Mouse (Mus musculus): Measurements from ENCODE around the gene Tmem45a2. TPM values are rescaled to one million over a fixed set of nuclear protein-coding genes. Genes with fewer than 3 reads are reported as not detected.
A peak's percentile ranks its signal among the peaks of the same experiment; 100 is the strongest.
"Not testable (repeated sequence)": the region's sequence is repeated elsewhere in the genome, so short reads cannot be mapped to it uniquely, and the experiment has no call there.

Tmem45a2 gene
- polyA plus RNA-seq, 1 experiment from 2014 or later: 0.42 TPM

- H3K27ac ChIP-seq: no peak overlapping the region
- H3K36me3 ChIP-seq: no peaks in the 10 kb centered on the region
- no peak overlapping the region for H3K4me2 ChIP-seq
- no peaks in the 10 kb centered on the region for H3K9me3 ChIP-seq
- ATAC-seq (ENCODE audit: insufficient number of reproducible peaks, insufficient read depth, low FRiP score, low TSS enrichment, low read depth): peak; percentile 69; the same call in 1 of the 2 replicates
- 70% methylated on average over 3 of the region's 3 CpGs for WGBS
- no peaks in the 10 kb centered on the region for H3K4me1 ChIP-seq
- no peak overlapping the region for H3K9ac ChIP-seq
- no peaks in the 10 kb centered on the region for H3K27me3 ChIP-seq
- no peak overlapping the region for H3K4me3 ChIP-seq
These were observed 9.1 kb downstream of the Tmem45a2 start for GRCm38 (mm10) chr16:57062045-57062444.

DNA sequence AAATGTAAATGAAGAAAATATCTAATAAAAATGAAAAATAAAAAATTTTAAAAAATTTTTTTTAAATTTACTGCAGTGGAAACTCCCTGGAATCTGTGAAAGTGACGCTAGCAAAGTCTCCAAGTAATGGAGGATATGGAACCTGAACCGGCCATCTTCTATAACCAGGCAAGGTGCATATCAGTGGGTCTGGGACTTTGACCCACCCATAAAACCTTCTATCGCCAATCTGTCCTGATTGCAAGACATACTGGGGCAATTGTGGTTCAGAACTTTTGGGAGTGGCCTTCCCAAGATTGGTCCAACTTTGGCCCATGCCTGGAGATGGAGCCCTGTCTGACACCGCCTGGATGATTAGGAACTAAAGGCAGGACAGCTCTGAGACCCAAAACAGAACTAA is 14.2 kb downstream of the Tmem45a2 start:
- Histone ChIP-seq H3K36me3 (no peaks in the 10 kb centered on the region), H3K4me2 (no peak overlapping the region), H3K9me3 (no peaks in the 10 kb centered on the region), H3K27me3 (no peaks in the 10 kb centered on the region), H3K27ac (no peak overlapping the region), H3K4me1 (no peaks in the 10 kb centered on the region), H3K4me3 (no peak overlapping the region), H3K9ac (no peak overlapping the region)
- no peak for ATAC-seq (ENCODE audit: insufficient number of reproducible peaks, insufficient read depth, low FRiP score, low TSS enrichment, low read depth)
- 88% methylated on average over 4 of the region's 4 CpGs for WGBS

- H3K27ac ChIP-seq: no peak overlapping the region
- no peak overlapping the region for H3K9ac ChIP-seq
- no peaks in the 10 kb centered on the region for H3K27me3 ChIP-seq
- no peaks in the 10 kb centered on the region for H3K9me3 ChIP-seq
- WGBS: 85% methylated on average over 3 of the region's 3 CpGs
- H3K4me1 ChIP-seq: no peaks in the 10 kb centered on the region
- no peak overlapping the region for H3K4me2 ChIP-seq
- no peak overlapping the region for H3K4me3 ChIP-seq
- ATAC-seq (ENCODE audit: insufficient number of reproducible peaks, insufficient read depth, low FRiP score, low TSS enrichment, low read depth): no peak
- H3K36me3 ChIP-seq: no peaks in the 10 kb centered on the region
These were observed 21.2 kb downstream of the Tmem45a2 start for GRCm38 (mm10) chr16:57049974-57050373.

DNA sequence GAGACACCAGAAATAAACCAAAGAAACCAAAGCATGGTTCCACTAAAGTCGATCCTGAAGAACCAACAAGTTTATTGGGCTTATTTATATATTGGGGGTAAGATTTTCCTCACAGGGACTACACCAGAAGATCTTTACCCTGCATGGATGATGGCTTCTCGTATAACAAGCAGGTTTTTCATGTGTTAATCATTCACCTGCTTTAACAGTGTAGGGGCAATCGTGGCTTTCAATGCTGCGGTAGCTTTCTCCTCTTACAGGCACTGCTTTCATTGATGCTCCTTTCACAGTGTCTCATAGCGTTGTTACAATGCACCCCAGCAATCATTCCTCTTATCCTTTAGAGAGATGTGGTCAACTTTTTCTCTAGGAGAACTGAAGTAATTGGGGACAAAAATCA is 32.6 kb downstream of the Tmem45a2 start:
- 67% methylated on average over 5 of the region's 5 CpGs for WGBS

DNA sequence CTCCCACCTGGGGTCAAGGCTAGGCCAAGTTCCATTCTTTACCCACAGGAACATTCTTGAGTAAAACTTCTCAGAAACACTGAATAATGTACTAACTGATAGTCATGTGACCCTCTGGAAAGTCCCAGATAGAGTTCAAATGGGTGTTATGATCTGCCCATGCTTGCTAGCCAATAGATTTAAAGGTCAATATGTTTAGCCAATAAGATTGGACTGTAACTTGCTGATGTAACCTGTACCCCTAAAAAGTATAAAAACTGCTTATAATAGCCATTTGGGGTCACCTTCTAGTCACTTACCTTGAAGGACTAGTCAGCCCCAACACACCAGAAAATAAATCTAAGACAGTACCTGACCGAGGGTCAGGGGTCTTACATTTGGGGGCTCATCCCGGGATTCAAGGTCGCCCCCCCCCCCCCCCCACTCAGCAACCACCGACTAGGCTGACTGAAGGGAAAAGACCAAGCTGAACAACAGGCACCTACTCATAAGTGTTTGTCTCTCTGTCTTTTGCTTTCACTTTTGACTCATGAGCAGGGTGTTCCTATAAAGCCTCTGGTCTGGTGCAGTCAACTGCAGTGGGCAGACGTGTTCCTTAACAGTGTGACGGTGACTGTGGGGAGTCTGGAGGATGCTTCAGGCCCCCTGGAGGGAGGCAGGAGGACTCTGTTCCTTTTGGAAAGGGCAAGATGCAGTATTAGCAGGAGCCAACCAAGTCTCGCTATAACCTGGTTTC is 40.9 kb downstream of the Tmem45a2 start:
- Histone ChIP-seq H3K27ac (no peak overlapping the region), H3K9me3 (no peaks in the 10 kb centered on the region), H3K4me2 (no peak overlapping the region), H3K4me3 (no peak overlapping the region), H3K9ac (no peak overlapping the region), H3K4me1 (no peaks in the 10 kb centered on the region), H3K36me3 (no peaks in the 10 kb centered on the region), H3K27me3 (no peaks in the 10 kb centered on the region)
- WGBS: 83% methylated on average over 7 of the region's 7 CpGs
- ATAC-seq (ENCODE audit: insufficient number of reproducible peaks, insufficient read depth, low FRiP score, low TSS enrichment, low read depth): no peak

More for the DNA sequence above, 32.6 kb downstream of the Tmem45a2 start:
- Histone ChIP-seq H3K27ac (no peak overlapping the region), H3K9me3 (no peaks in the 10 kb centered on the region), H3K27me3 (no peaks in the 10 kb centered on the region), H3K4me1 (no peaks in the 10 kb centered on the region), H3K9ac (no peak overlapping the region), H3K4me3 (no peak overlapping the region), H3K4me2 (no peak overlapping the region), H3K36me3 (no peaks in the 10 kb centered on the region)
- no peak for ATAC-seq (ENCODE audit: insufficient number of reproducible peaks, insufficient read depth, low FRiP score, low TSS enrichment, low read depth)

DNA sequence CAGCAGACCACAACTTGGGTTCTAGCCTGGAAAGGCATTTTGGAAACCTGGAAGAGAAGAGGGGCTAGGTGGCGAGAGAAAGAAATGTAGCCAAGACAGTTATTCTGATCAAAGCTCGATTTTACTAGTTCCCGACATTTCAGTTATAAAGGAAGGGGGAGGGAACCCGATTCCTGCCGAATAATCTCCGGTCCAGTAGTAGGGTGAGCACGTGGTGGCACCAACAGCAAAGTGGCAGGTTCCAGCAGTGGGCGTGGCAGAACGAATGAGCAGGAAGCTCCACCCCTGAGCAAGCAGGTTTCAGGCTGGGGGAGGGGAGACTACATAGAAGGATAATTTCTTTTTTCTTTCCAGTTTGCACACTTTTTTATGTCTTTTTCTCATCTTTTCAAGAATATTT is 72.9 kb downstream of the Tmem45a2 start:
- not testable (repeated sequence) for H3K4me3 ChIP-seq; H3K36me3 ChIP-seq; H3K9ac ChIP-seq; H3K27me3 ChIP-seq; ATAC-seq (ENCODE audit: insufficient number of reproducible peaks, insufficient read depth, low FRiP score, low TSS enrichment, low read depth); H3K9me3 ChIP-seq; H3K4me1 ChIP-seq; H3K27ac ChIP-seq; H3K4me2 ChIP-seq
- WGBS: 86% methylated on average over 9 of the region's 9 CpGs

Other genes starting within 250 kb of the Tmem45a2 start
- gene Tmem45a, start 185.2 kb downstream of the Tmem45a2 start, polyA plus RNA-seq (2015; fragmentation: Nextera tagmentation; extraction: Ambion mirVana): 36.0 and 37.7 TPM in 2 replicates
- not detected in 2 replicates for gene Lnp1, start 143.3 kb downstream of the Tmem45a2 start, polyA plus RNA-seq (2015; fragmentation: Nextera tagmentation; extraction: Ambion mirVana)
- 41.3 and 41.8 TPM in 2 replicates for gene Tomm70a, start 50.3 kb upstream of the Tmem45a2 start, polyA plus RNA-seq (2015; fragmentation: Nextera tagmentation; extraction: Ambion mirVana)
- 91.7 and 98.7 TPM in 2 replicates for gene Nit2, start 96.0 kb upstream of the Tmem45a2 start, polyA plus RNA-seq (2015; fragmentation: Nextera tagmentation; extraction: Ambion mirVana)
- 32.9 and 33.6 TPM in 2 replicates for gene Tbc1d23, start 160.1 kb upstream of the Tmem45a2 start, polyA plus RNA-seq (2015; fragmentation: Nextera tagmentation; extraction: Ambion mirVana)
- gene Tmem30c, start 221.5 kb upstream of the Tmem45a2 start, polyA plus RNA-seq (2015; fragmentation: Nextera tagmentation; extraction: Ambion mirVana): 0.18 and 0.25 TPM in 2 replicates